Mouse (Mus musculus) gastrocnemius, adult 2 months (tissue): ENCODE measurements around the gene Rtkn2. TPM values are rescaled to one million over a fixed set of nuclear protein-coding genes. Genes with fewer than 3 reads are reported as not detected.

ENCODE experiments used
- DNase-seq: peaks from one replicate; pipeline ENCODE4 v3.0.0; 2022
- H3K27ac ChIP-seq: fragments of 200-600 bp; 2 replicates; pipeline ENCODE4 v1.8.1; 2022; ENCODE audit warnings: mild to moderate bottlenecking
- H3K4me3 ChIP-seq: fragments of 200-600 bp; 2 replicates; pipeline ENCODE4 v1.8.1; 2022; ENCODE audit warnings: mild to moderate bottlenecking, moderate library complexity
- CTCF ChIP-seq: fragments of 200-600 bp; IDR thresholded peaks from 2 replicates; pipeline ENCODE4 v1.8.1; 2022; ENCODE audit warnings: antibody characterized with exemption, mild to moderate bottlenecking, moderate library complexity
- intact Hi-C: fragments of 180-260 bp; cut with DNase I; formaldehyde crosslinking; loops from one replicate; pipeline ENCODE4 v1.15.1; 2025
- total RNA-seq, 2 experiments: library from RNA; stranded (reverse); gene quantifications; 2 replicates each; pipeline ENCODE4 v1.2.3; 2021

Gene Rtkn2
- total RNA-seq, 2 experiments from 2014 or later, result 0.11 to 0.31 TPM

DNA sequence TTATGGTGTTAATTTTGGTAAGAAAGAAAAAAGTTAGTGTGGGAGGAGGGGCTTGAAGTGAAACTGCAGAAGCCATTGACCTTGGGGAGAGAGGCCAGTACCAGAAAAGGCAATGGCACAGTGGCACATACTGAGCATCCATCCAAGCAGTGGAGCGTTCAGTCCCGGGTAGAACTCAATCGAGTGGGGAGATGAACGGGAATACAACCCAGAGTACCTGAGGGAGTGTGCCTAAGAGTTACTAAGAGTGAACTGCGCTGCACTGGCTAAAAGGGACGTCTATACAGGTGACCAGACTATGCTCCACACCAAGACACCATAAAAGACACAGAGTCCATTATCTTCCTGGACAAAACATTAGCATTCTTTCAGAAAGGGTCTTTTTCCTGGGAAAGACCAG is 128.3 kb downstream of the Rtkn2 start:
- Histone ChIP-seq H3K4me3 (no peak overlapping the region), H3K27ac (peak overlapping the region; percentile 85)
- intact Hi-C loops, result no loop called here
- no peak for TF ChIP-seq CTCF
- no peak for DNase-seq

Other genes starting within 250 kb of the Rtkn2 start
- gene Zfp365, start 66.9 kb upstream of the Rtkn2 start, total RNA-seq, result under 1 TPM; 0.15 to 0.36 TPM